Mouse (Mus musculus) heart, embryonic 15.5 days (tissue): ENCODE results near the gene Ak4. TPM values are rescaled to one million over a fixed set of nuclear protein-coding genes. Genes with fewer than 3 reads are reported as not detected.
"Not testable (repeated sequence)": the region's sequence is repeated elsewhere in the genome, so short reads cannot be mapped to it uniquely, and the experiment has no call there.

Experiments used
- ATAC-seq: fragments of 200-750 bp; cut with Nextera tagmentation; replicated peaks from 2 replicates; pipeline ENCODE4 v1.8.0; 2017; ENCODE audit warnings: low read depth, moderate TSS enrichment; ENCODE audit not compliant: insufficient number of reproducible peaks, insufficient read depth, low FRiP score
- H3K27ac ChIP-seq: fragments of 300-500 bp; sonication (generic); 2 replicates; pipeline ENCODE4 v1.5.1; 2015; ENCODE audit warnings: mild to moderate bottlenecking, inconsistent platforms
- H3K27me3 ChIP-seq: fragments of 300-500 bp; sonication (generic); 2 replicates; pipeline ENCODE4 v1.6.1; 2015; ENCODE audit warnings: inconsistent platforms
- H3K36me3 ChIP-seq: fragments of 300-500 bp; sonication (generic); 2 replicates; pipeline ENCODE4 v1.6.1; 2015; ENCODE audit warnings: mild to moderate bottlenecking, inconsistent platforms
- H3K4me1 ChIP-seq: fragments of 300-500 bp; sonication (generic); replicated peaks from 2 replicates; pipeline ENCODE4 v1.6.1; 2015; ENCODE audit warnings: inconsistent platforms
- H3K4me2 ChIP-seq: fragments of 300-500 bp; sonication (generic); 2 replicates; pipeline ENCODE4 v1.6.1; 2015; ENCODE audit warnings: inconsistent platforms, mild to moderate bottlenecking, moderate library complexity
- H3K4me3 ChIP-seq: fragments of 300-500 bp; sonication (generic); 2 replicates; pipeline ENCODE4 v1.5.1; 2015; ENCODE audit warnings: mild to moderate bottlenecking, inconsistent platforms
- H3K9ac ChIP-seq: fragments of 300-500 bp; sonication (generic); 2 replicates; pipeline ENCODE4 v1.6.1; 2015; ENCODE audit warnings: mild to moderate bottlenecking, inconsistent platforms
- H3K9me3 ChIP-seq: fragments of 300-500 bp; sonication (generic); replicated peaks from 2 replicates; pipeline ENCODE4 v1.6.1; 2016; ENCODE audit warnings: inconsistent platforms
- WGBS: fragments of 180-500 bp; shearing (Covaris S2); methylation state at CpG from one replicate; pipeline ENCODE4 v1.1.7; 2015; ENCODE audit warnings: mixed read lengths; 5-methylcytosine and 5-hydroxymethylcytosine counted together
- polyA plus RNA-seq: library from polyadenylated mRNA; unstranded; fragments of >200 nt; fragmentation: Nextera tagmentation; extraction: Ambion mirVana; gene quantifications from 2 replicates; pipeline ENCODE4 v1.2.1, GENCODE M21; 2015

The Ak4 gene
- polyA plus RNA-seq: 19.7 and 21.3 TPM in 2 replicates

GRCm38 (mm10) chr4:101419151-101419910, at the start of gene Ak4:
TSS of gene Ak4 (plus strand) at chr4:101419277.
- Histone ChIP-seq H3K36me3 (no peaks in the 10 kb centered on the region), H3K4me2 (peak within 1 kb of the TSS; percentile 82), H3K9me3 (no peaks in the 10 kb centered on the region), H3K9ac (peak within 1 kb of the TSS; percentile 93), H3K4me3 (peak within 1 kb of the TSS; percentile 93), H3K27me3 (no peaks in the 10 kb centered on the region), H3K27ac (peak within 1 kb of the TSS; percentile 72), H3K4me1 (peaks cover 11% of the 10 kb centered on the region)
- ATAC-seq: peak; percentile 83
- under 1% methylated on average over 61 of the region's 74 CpGs for WGBS

GRCm38 (mm10) chr4:101369738-101370275, 49.3 kb upstream of the Ak4 start:
- no peak for ATAC-seq
- H3K9me3 ChIP-seq: no peaks in the 10 kb centered on the region
- H3K4me3 ChIP-seq: no peak overlapping the region
- no peak overlapping the region for H3K4me2 ChIP-seq
- WGBS: 72% methylated on average over 4 of the region's 4 CpGs
- H3K9ac ChIP-seq: no peak overlapping the region
- H3K27me3 ChIP-seq: no peaks in the 10 kb centered on the region
- no peaks in the 10 kb centered on the region for H3K4me1 ChIP-seq
- H3K36me3 ChIP-seq: no peaks in the 10 kb centered on the region
- no peak overlapping the region for H3K27ac ChIP-seq

GRCm38 (mm10) chr4:101372283-101372682, 46.8 kb upstream of the Ak4 start:
- Histone ChIP-seq H3K4me1 (no peaks in the 10 kb centered on the region), H3K4me3 (no peak overlapping the region), H3K27me3 (no peaks in the 10 kb centered on the region), H3K9me3 (no peaks in the 10 kb centered on the region), H3K4me2 (no peak overlapping the region), H3K36me3 (no peaks in the 10 kb centered on the region), H3K9ac (no peak overlapping the region), H3K27ac (no peak overlapping the region)
- WGBS: 67% methylated on average over 2 of the region's 2 CpGs
- no peak for ATAC-seq

GRCm38 (mm10) chr4:101372751-101373150, 46.3 kb upstream of the Ak4 start:
- 91% methylated on average over 6 of the region's 6 CpGs for WGBS
- Histone ChIP-seq H3K27me3 (no peaks in the 10 kb centered on the region), H3K4me2 (no peak overlapping the region), H3K9ac (no peak overlapping the region), H3K36me3 (no peaks in the 10 kb centered on the region), H3K9me3 (no peaks in the 10 kb centered on the region), H3K4me1 (no peaks in the 10 kb centered on the region), H3K27ac (no peak overlapping the region), H3K4me3 (no peak overlapping the region)
- no peak for ATAC-seq

- H3K27me3 ChIP-seq: no peaks in the 10 kb centered on the region
- WGBS: 76% methylated on average over 8 of the region's 8 CpGs
Observed at GRCm38 (mm10) chr4:101374104-101374503, 45.0 kb upstream of the Ak4 start.

GRCm38 (mm10) chr4:101376835-101377234, 42.2 kb upstream of the Ak4 start:
- Histone ChIP-seq H3K27ac (no peak overlapping the region), H3K9ac (no peak overlapping the region), H3K4me3 (no peak overlapping the region), H3K4me2 (no peak overlapping the region), H3K4me1 (peaks cover 9% of the 10 kb centered on the region), H3K36me3 (no peaks in the 10 kb centered on the region), H3K9me3 (no peaks in the 10 kb centered on the region), H3K27me3 (no peaks in the 10 kb centered on the region)
- 76% methylated on average over 4 of the region's 4 CpGs for WGBS
- no peak for ATAC-seq

More at GRCm38 (mm10) chr4:101374104-101374503, 45.0 kb upstream of the Ak4 start:
- H3K4me2 ChIP-seq: no peak overlapping the region
- no peak overlapping the region for H3K4me3 ChIP-seq
- H3K36me3 ChIP-seq: no peaks in the 10 kb centered on the region
- ATAC-seq: no peak
- no peak overlapping the region for H3K9ac ChIP-seq
- peaks cover 9% of the 10 kb centered on the region for H3K4me1 ChIP-seq
- no peak overlapping the region for H3K27ac ChIP-seq
- no peaks in the 10 kb centered on the region for H3K9me3 ChIP-seq

- no peak overlapping the region for H3K9ac ChIP-seq
- peaks cover 9% of the 10 kb centered on the region for H3K4me1 ChIP-seq
- WGBS: 24% methylated on average over 4 of the region's 4 CpGs
- H3K4me2 ChIP-seq: no peak overlapping the region; the same call in 1 of the 2 replicates
- no peak overlapping the region for H3K4me3 ChIP-seq
- H3K36me3 ChIP-seq: no peaks in the 10 kb centered on the region
- H3K27me3 ChIP-seq: no peaks in the 10 kb centered on the region
- ATAC-seq: no peak
- H3K27ac ChIP-seq: no peak overlapping the region
- no peaks in the 10 kb centered on the region for H3K9me3 ChIP-seq
Observed at GRCm38 (mm10) chr4:101378241-101378640, 40.8 kb upstream of the Ak4 start.

GRCm38 (mm10) chr4:101378778-101379177, 40.3 kb upstream of the Ak4 start:
- Histone ChIP-seq H3K4me3 (no peak overlapping the region), H3K27me3 (no peaks in the 10 kb centered on the region), H3K36me3 (no peaks in the 10 kb centered on the region), H3K4me2 (no peak overlapping the region; the same call in 1 of the 2 replicates), H3K9ac (no peak overlapping the region), H3K4me1 (peaks cover 9% of the 10 kb centered on the region), H3K9me3 (no peaks in the 10 kb centered on the region), H3K27ac (no peak overlapping the region)
- no peak for ATAC-seq
- WGBS: 71% methylated on average over 4 of the region's 4 CpGs

- Histone ChIP-seq H3K4me2 (no peak overlapping the region), H3K4me3 (no peak overlapping the region), H3K36me3 (no peaks in the 10 kb centered on the region), H3K9ac (no peak overlapping the region), H3K4me1 (no peaks in the 10 kb centered on the region), H3K27ac (no peak overlapping the region), H3K9me3 (no peaks in the 10 kb centered on the region), H3K27me3 (0 out of 2 replicates have a peak, but pooled peaks cover 8% of the 10 kb centered on the region)
- no peak for ATAC-seq
- 49% methylated on average over 2 of the region's 2 CpGs for WGBS
Observed at GRCm38 (mm10) chr4:101385002-101385401, 34.1 kb upstream of the Ak4 start.

- H3K4me1 ChIP-seq: peaks cover 4% of the 10 kb centered on the region
- H3K27me3 ChIP-seq: 0 out of 2 replicates have a peak, but pooled peaks cover 8% of the 10 kb centered on the region
- no peaks in the 10 kb centered on the region for H3K9me3 ChIP-seq
- H3K36me3 ChIP-seq: no peaks in the 10 kb centered on the region
- ATAC-seq: no peak
- no peak overlapping the region for H3K4me2 ChIP-seq
- WGBS: 82% methylated on average over 8 of the region's 8 CpGs
- no peak overlapping the region for H3K4me3 ChIP-seq
- H3K27ac ChIP-seq: no peak overlapping the region
- no peak overlapping the region for H3K9ac ChIP-seq
Observed at GRCm38 (mm10) chr4:101388246-101388645, 30.8 kb upstream of the Ak4 start.

GRCm38 (mm10) chr4:101388656-101389055, 30.4 kb upstream of the Ak4 start:
- not testable (repeated sequence) for H3K27ac ChIP-seq, ATAC-seq, H3K4me1 ChIP-seq, H3K4me2 ChIP-seq, H3K9ac ChIP-seq, H3K4me3 ChIP-seq, H3K27me3 ChIP-seq, H3K9me3 ChIP-seq, H3K36me3 ChIP-seq
- 72% methylated on average over 6 of the region's 6 CpGs for WGBS

- no peak for ATAC-seq
- no peak overlapping the region for H3K27ac ChIP-seq
- no peaks in the 10 kb centered on the region for H3K36me3 ChIP-seq
- no peak overlapping the region for H3K4me2 ChIP-seq
- 43% methylated on average over 2 of the region's 2 CpGs for WGBS
- no peaks in the 10 kb centered on the region for H3K27me3 ChIP-seq
- no peak overlapping the region for H3K4me3 ChIP-seq
- H3K9ac ChIP-seq: no peak overlapping the region
- peaks cover 10% of the 10 kb centered on the region for H3K4me1 ChIP-seq
- no peaks in the 10 kb centered on the region for H3K9me3 ChIP-seq
Observed at GRCm38 (mm10) chr4:101392229-101392628, 26.8 kb upstream of the Ak4 start.
